Mouse (Mus musculus) stomach, postnatal 0 days (tissue): ENCODE measurements around the gene Wnt2. TPM values are rescaled to one million over a fixed set of nuclear protein-coding genes. Genes with fewer than 3 reads are reported as not detected.

ENCODE experiments used
- ATAC-seq: fragments of 200-750 bp; cut with Nextera tagmentation; 2 replicates; pipeline ENCODE4 v1.8.0; 2017; ENCODE audit not compliant: low FRiP score, low TSS enrichment
- DNase-seq: peaks from one replicate; pipeline ENCODE4 v3.0.0-alpha.2; 2016; ENCODE audit warnings: low spot score
- H3K27ac ChIP-seq: fragments of 300-500 bp; sonication (generic); replicated peaks from 2 replicates; pipeline ENCODE4 v1.5.1; 2014; ENCODE audit warnings: mild to moderate bottlenecking, control low read depth
- H3K27me3 ChIP-seq: fragments of 300-500 bp; sonication (generic); 2 replicates; pipeline ENCODE4 v1.6.1; 2014; ENCODE audit warnings: low read length; ENCODE audit not compliant: control insufficient read depth, insufficient read depth
- H3K36me3 ChIP-seq: fragments of 300-500 bp; sonication (generic); 2 replicates; pipeline ENCODE4 v1.6.1; 2014; ENCODE audit warnings: low read length, mixed read lengths; ENCODE audit not compliant: control insufficient read depth, insufficient read depth
- H3K4me1 ChIP-seq: fragments of 300-500 bp; sonication (generic); replicated peaks from 2 replicates; pipeline ENCODE4 v1.6.1; 2014; ENCODE audit warnings: antibody characterized with exemption; ENCODE audit not compliant: control insufficient read depth, insufficient read depth
- H3K4me2 ChIP-seq: fragments of 300-500 bp; sonication (generic); replicated peaks from 2 replicates; pipeline ENCODE4 v1.6.1; 2014; ENCODE audit warnings: low read depth, mild to moderate bottlenecking, control low read depth, moderate library complexity
- H3K4me3 ChIP-seq: fragments of 300-500 bp; sonication (generic); 2 replicates; pipeline ENCODE4 v1.5.1; 2014; ENCODE audit warnings: low read depth, low read length, control low read depth
- H3K9ac ChIP-seq: fragments of 300-500 bp; sonication (generic); 2 replicates; pipeline ENCODE4 v1.6.1; 2014; ENCODE audit warnings: mild to moderate bottlenecking, low read length, control low read depth, mixed read lengths
- H3K9me3 ChIP-seq: fragments of 300-500 bp; sonication (generic); 2 replicates; pipeline ENCODE4 v1.6.1; 2016; ENCODE audit warnings: low read length; ENCODE audit not compliant: control insufficient read depth
- CTCF ChIP-seq: IDR thresholded peaks from 2 replicates; pipeline ENCODE4 v1.5.1; 2016; ENCODE audit warnings: antibody characterized with exemption, low read depth, mild to moderate bottlenecking, moderate library complexity
- EP300 ChIP-seq: optimal IDR thresholded peaks from 2 replicates; pipeline ENCODE3; 2016; ENCODE audit warnings: antibody characterized with exemption
- WGBS: fragments of 180-500 bp; shearing (Covaris S2); extraction: QIAGEN DNeasy Blood & Tissue Kit; methylation state at CpG from one replicate; pipeline ENCODE4 v1.1.7; 2014; 5-methylcytosine and 5-hydroxymethylcytosine counted together
- polyA plus RNA-seq: library from polyadenylated mRNA; unstranded; fragments of >200 nt; fragmentation: Nextera tagmentation; extraction: Ambion mirVana; gene quantifications from 2 replicates; pipeline ENCODE4 v1.2.1, GENCODE M21; 2015

Wnt2 gene
- polyA plus RNA-seq, 1 experiment from 2014 or later, result 1.3 TPM

DNA sequence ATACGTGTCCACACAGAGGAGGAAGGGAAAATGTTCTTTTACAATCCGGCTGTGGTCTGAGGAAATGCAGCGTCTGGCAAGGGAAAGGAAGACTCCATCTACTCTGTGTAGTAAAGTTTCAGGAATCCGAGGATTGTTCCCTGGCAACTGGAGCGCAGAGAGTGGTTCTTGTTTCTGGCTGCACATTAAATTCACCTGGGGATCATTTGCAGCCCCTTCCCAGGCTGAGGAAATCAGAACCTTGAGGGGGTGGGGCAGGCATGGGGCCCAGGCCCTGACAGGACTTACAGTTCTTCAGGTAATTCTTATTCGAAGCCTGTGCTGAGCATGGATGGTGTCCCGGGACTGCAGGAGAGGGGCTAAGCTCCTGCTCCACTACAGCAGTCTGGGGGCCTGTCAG lies 17.0 kb downstream of the Wnt2 start:
- DNase-seq, result no peak
- 67% methylated on average over 7 of the region's 7 CpGs for WGBS

DNA sequence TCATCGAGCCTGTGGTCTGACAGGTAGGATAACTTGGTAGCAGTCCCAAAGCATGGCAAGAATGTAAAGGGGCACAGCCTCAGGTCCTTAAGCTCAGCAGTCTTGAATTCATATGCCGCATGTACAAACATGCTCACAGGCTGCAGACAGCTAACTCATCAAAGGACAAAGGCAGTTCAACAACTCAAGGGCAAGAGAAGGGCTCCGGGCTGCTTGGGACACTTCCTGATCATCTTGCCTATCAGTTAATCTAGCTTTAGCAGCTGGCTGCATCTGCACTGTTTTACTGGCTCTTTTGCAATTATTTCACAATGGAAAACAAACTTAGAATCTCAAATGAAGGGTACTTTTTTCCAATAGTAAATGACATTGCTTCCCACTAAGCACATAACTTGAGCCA lies 23.0 kb downstream of the Wnt2 start:
- Histone ChIP-seq H3K36me3 (no peaks in the 10 kb centered on the region), H3K27ac (no peak overlapping the region), H3K9me3 (no peaks in the 10 kb centered on the region), H3K4me3 (no peak overlapping the region), H3K4me1 (no peaks in the 10 kb centered on the region), H3K9ac (no peak overlapping the region), H3K27me3 (no peaks in the 10 kb centered on the region), H3K4me2 (no peak overlapping the region)
- no peak for TF ChIP-seq CTCF
- no peak for TF ChIP-seq EP300
- ATAC-seq, result no peak
- 64% methylated on average over 3 of the region's 3 CpGs for WGBS
- no peak for DNase-seq

More for the DNA sequence above, 17.0 kb downstream of the Wnt2 start:
- Histone ChIP-seq H3K4me3 (no peak overlapping the region), H3K36me3 (no peaks in the 10 kb centered on the region), H3K27ac (no peak overlapping the region), H3K4me2 (no peak overlapping the region), H3K4me1 (no peaks in the 10 kb centered on the region), H3K27me3 (no peaks in the 10 kb centered on the region), H3K9ac (no peak overlapping the region), H3K9me3 (no peaks in the 10 kb centered on the region)
- no peak for ATAC-seq
- TF ChIP-seq EP300 (no peak), CTCF (no peak)

DNA sequence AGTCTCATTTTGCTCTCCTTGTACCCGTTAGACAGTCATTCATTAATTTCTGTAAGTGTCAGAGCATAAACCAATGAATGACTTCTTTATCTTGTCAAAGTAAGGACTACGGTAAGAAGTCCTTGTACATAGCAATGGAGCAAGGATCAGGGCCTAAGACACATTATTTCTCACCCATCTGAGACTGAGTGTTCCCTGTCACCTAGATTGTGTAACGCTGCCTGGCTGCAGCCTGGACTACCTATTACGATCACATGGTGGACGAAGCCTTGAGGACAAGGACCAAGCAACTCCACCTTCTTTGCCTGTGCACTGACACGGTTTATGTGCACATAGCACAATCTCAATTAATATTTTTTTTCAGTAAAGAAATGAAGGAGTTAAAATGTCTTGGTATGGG lies 28.3 kb downstream of the Wnt2 start:
- Histone ChIP-seq H3K4me3 (no peak overlapping the region), H3K9me3 (no peaks in the 10 kb centered on the region), H3K36me3 (no peaks in the 10 kb centered on the region), H3K9ac (no peak overlapping the region), H3K4me2 (no peak overlapping the region), H3K27me3 (no peaks in the 10 kb centered on the region), H3K27ac (no peak overlapping the region), H3K4me1 (no peaks in the 10 kb centered on the region)
- TF ChIP-seq EP300, result no peak
- TF ChIP-seq CTCF, result no peak
- ATAC-seq (no peak), DNase-seq (no peak)
- WGBS, result 90% methylated on average over 6 of the region's 6 CpGs

DNA sequence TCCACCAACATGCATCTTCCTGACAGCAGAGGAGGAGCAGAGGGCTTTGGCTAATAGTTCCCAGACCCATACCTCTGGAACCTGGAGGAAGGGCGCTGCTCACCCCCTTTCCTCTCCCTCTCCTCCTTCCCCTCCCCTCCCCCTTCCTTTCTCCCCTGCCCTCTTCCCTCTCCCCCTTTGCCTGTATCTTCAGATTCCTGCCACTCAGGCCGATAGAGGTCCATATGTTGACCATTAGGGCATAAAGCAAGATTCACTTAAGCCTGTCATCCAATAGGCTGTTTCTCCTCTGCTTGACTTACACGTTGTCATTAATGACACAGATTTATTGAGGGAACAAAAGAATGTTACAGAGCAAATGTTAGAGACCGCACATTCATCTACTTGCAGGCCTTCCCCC lies 31.9 kb downstream of the Wnt2 start:
- Histone ChIP-seq H3K4me3 (no peak overlapping the region), H3K9me3 (no peaks in the 10 kb centered on the region), H3K4me1 (no peaks in the 10 kb centered on the region), H3K27ac (no peak overlapping the region), H3K4me2 (no peak overlapping the region), H3K36me3 (no peaks in the 10 kb centered on the region), H3K27me3 (no peaks in the 10 kb centered on the region), H3K9ac (no peak overlapping the region)
- no peak for ATAC-seq
- no peak for DNase-seq
- TF ChIP-seq CTCF (no peak), EP300 (no peak)
- 59% methylated on average over 4 of the region's 4 CpGs for WGBS

DNA sequence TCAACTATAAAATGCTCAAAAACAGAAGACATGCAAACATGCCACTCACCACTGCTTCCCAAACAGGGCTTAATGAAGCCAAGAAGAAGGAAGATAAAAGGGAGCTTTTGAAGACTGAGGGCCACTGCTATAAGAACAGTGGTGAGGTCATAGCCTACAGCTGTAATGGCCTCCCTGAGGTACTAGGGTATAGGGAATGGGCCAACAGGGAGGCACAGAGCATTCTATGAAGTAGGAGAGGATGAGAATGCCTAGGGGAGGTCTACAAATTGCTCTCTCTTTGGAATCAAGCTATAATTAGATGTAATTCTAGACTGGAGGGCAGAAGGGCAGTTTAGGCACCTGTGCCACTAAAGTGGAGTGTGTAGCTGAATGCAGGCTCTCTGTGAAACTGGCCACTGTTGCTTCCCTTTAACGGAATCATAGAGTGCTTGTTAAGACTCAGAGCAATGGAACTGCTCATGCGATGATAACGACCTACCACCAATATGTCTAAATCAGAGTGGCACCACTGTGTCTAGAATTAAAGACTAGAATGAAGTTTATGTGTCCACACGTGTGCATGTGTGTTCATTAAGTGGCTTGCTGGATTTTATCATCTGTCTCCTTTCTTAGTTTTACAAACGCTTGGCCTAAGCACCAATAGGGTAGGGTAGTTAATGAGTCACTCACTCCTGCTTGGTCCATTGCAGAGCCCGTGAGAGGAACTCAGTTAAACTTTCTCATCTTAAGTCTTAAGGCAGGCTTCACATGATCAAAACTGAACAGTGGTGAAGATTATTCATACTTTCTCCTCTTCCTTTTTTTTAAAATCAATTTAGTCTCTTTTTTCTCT lies 35.2 kb downstream of the Wnt2 start:
- DNase-seq, result no peak

DNA sequence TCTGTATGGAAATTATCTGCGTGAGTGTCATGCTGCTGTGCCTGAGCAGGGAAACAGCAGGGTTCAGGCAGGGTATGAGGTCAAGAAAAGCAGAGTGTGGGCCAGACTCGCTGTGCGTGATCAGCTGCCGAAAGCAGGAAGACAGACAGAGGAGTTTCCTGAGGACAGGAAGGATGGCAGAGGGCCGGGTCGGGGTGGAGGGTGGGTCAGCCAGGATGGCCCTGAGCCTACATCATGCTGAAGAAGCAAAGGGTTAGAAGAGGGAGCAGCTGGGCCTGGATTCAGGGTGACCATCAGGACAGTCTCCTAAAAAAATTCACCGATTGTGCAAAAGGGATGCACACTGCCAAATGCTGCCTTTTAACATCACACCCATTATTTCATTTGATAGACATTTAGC lies 38.8 kb downstream of the Wnt2 start:
- Histone ChIP-seq H3K4me3 (no peak overlapping the region), H3K27ac (no peak overlapping the region), H3K4me2 (no peak overlapping the region), H3K9me3 (no peaks in the 10 kb centered on the region), H3K9ac (no peak overlapping the region), H3K27me3 (no peaks in the 10 kb centered on the region), H3K36me3 (no peaks in the 10 kb centered on the region), H3K4me1 (no peaks in the 10 kb centered on the region)
- ATAC-seq (no peak), DNase-seq (no peak)
- no peak for TF ChIP-seq EP300
- TF ChIP-seq CTCF, result no peak
- whole genome bisulfite sequencing, result 65% methylated on average over 7 of the region's 7 CpGs

More for the DNA sequence above, 35.2 kb downstream of the Wnt2 start:
- TF ChIP-seq CTCF (no peak), EP300 (no peak)
- no peaks in the 10 kb centered on the region for H3K27me3 ChIP-seq
- H3K27ac ChIP-seq, result no peak overlapping the region
- H3K4me1 ChIP-seq, result no peaks in the 10 kb centered on the region
- 80% methylated on average over 6 of the region's 6 CpGs for WGBS
- H3K9me3 ChIP-seq, result no peaks in the 10 kb centered on the region
- H3K36me3 ChIP-seq, result no peaks in the 10 kb centered on the region
- H3K4me3 ChIP-seq, result no peak overlapping the region
- ATAC-seq, result no peak
- no peak overlapping the region for H3K9ac ChIP-seq
- H3K4me2 ChIP-seq, result no peak overlapping the region
